Mouse (Mus musculus): ENCODE data around the gene Txnrd1.

The Txnrd1 gene

GRCm38 (mm10) chr10:82817936-82818335 is 15.8 kb upstream of the Txnrd1 start:
- no peak for DNase-seq (ENCODE audit: low spot score)

- no peak for DNase-seq (ENCODE audit: low spot score)
Observed at GRCm38 (mm10) chr10:82818661-82819060, 15.1 kb upstream of the Txnrd1 start.

GRCm38 (mm10) chr10:82823108-82823778 is 10.5 kb upstream of the Txnrd1 start:
- no peak for DNase-seq (ENCODE audit: low spot score)

GRCm38 (mm10) chr10:82823779-82824177 is 10.0 kb upstream of the Txnrd1 start:
- DNase-seq (ENCODE audit: low spot score): no peak

GRCm38 (mm10) chr10:82824541-82824940 is 9.2 kb upstream of the Txnrd1 start:
- DNase-seq (ENCODE audit: low spot score): no peak

- no peak for DNase-seq (ENCODE audit: low spot score)
Observed at GRCm38 (mm10) chr10:82826516-82826915, 7.2 kb upstream of the Txnrd1 start.

- DNase-seq (ENCODE audit: low spot score): no peak
Observed at GRCm38 (mm10) chr10:82835898-82836297, 2.1 kb downstream of the Txnrd1 start.

- no peak for DNase-seq (ENCODE audit: low spot score)
Observed at GRCm38 (mm10) chr10:82838390-82838789, 4.6 kb downstream of the Txnrd1 start.

GRCm38 (mm10) chr10:82844090-82844489 is 10.3 kb downstream of the Txnrd1 start:
- DNase-seq (ENCODE audit: low spot score): no peak

GRCm38 (mm10) chr10:82844731-82845130 is 11.0 kb downstream of the Txnrd1 start:
- DNase-seq (ENCODE audit: low spot score): no peak

- DNase-seq (ENCODE audit: low spot score): no peak
Observed at GRCm38 (mm10) chr10:82847821-82848459, 14.2 kb downstream of the Txnrd1 start.

- no peak for DNase-seq (ENCODE audit: low spot score)
Observed at GRCm38 (mm10) chr10:82849686-82850353, 16.1 kb downstream of the Txnrd1 start.

GRCm38 (mm10) chr10:82850354-82850752 is 16.6 kb downstream of the Txnrd1 start:
- no peak for DNase-seq (ENCODE audit: low spot score)

- DNase-seq (ENCODE audit: low spot score): no peak
Observed at GRCm38 (mm10) chr10:82851751-82852150, 18.0 kb downstream of the Txnrd1 start.

GRCm38 (mm10) chr10:82858032-82858680 is 24.4 kb downstream of the Txnrd1 start:
- DNase-seq (ENCODE audit: low spot score): peak; percentile 71

- peak; percentile 86 for DNase-seq (ENCODE audit: low spot score)
Observed at GRCm38 (mm10) chr10:82858691-82859532, 25.2 kb downstream of the Txnrd1 start.

- no peak for DNase-seq (ENCODE audit: low spot score)
Observed at GRCm38 (mm10) chr10:82859533-82859915, 25.8 kb downstream of the Txnrd1 start.

GRCm38 (mm10) chr10:82860181-82860928 is 26.6 kb downstream of the Txnrd1 start:
- peak; percentile 59 for DNase-seq (ENCODE audit: low spot score)

GRCm38 (mm10) chr10:82860929-82861315 is 27.2 kb downstream of the Txnrd1 start:
- no peak for DNase-seq (ENCODE audit: low spot score)

GRCm38 (mm10) chr10:82863106-82863680 is 29.4 kb downstream of the Txnrd1 start:
- DNase-seq (ENCODE audit: low spot score): no peak

GRCm38 (mm10) chr10:82863827-82864226 is 30.1 kb downstream of the Txnrd1 start:
- no peak for DNase-seq (ENCODE audit: low spot score)

Measured in testis, postnatal 14 days (tissue).